Mouse (Mus musculus) heart, adult 9 months (tissue): ENCODE results near the gene Fbxo4.

Source experiments
- DNase-seq, 2 experiments: peaks; one replicate each; pipeline ENCODE4 v3.0.0; 2022; ENCODE audit warnings: low spot score in 2 of 2

Gene Fbxo4

DNA sequence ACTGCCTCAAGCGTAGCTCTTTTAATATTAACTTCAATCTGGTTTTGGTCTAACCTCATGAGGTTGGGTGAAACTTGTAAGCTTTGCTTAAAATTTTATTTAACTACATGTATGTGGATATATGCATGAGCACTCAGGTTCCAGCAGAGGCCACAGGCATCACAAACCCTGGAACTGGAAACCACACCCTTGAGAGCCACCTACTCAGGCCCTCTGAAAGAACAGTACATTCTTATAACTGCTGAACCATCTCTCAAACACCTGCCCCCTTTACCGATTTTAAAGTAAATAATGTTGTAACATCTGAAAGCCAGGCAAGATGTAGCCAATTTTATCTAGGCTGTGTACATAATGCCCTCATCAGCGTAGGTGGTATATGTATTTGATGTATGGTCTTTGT, 498 bp upstream of the Fbxo4 start:
- no peak for DNase-seq

DNA sequence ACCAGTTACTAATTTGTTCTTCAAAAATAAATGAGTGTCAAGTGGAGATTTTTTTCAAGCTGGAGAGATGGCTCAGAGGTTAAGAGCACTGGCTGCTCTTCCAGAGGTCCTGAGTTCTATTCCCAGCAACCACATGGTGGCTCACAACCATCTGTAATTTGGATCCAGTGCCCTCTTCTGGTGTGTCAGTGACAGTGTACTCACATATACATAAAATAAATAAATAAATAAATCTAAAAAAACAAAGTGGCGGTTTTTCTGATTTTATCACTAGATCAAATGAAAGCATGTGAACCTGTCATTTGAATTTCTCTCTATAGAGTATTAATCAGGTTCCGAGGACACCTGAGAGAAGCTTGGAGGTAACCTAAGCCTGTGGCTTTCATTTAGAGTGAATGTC, 1.1 kb downstream of the Fbxo4 start:
- DNase-seq = no peak

DNA sequence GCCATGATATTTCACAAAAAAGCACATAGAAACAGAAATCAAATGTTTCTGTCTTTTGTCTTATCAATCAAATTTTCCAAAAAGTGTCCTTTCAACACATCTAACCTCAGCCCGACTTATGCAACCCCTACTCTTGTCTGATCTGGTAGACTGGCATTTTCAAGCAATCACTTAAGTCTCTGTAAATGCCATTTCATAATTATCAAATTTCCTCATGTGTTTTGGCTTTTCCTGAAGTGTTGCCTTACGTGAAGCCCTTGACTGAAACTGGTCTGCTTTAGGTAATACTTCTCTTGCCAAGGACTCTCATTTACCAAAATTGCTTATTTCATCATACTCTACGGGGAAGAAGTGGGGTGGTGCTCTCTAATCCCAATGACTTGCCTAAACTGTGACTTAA, 6.1 kb downstream of the Fbxo4 start:
- DNase-seq = no peak

DNA sequence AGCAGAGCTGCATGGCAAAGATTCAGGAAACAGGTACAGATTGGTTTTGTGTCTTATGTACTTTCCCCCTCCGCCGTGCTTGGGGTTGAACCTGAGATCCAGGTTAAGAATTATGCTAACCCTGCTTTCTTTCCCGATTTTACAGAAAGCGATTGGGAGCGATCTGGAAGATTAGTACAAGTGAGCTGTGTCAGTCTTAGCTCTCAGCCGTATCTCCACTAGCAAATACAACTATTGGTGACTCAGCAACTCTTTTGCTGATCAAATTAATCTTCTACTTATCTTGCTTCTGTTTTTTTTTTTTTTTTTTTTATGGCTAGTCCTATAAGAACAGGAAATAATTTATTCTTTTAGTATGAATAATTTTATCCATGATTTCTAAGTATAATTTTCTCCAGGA, 9.2 kb downstream of the Fbxo4 start:
- DNase-seq = no peak

DNA sequence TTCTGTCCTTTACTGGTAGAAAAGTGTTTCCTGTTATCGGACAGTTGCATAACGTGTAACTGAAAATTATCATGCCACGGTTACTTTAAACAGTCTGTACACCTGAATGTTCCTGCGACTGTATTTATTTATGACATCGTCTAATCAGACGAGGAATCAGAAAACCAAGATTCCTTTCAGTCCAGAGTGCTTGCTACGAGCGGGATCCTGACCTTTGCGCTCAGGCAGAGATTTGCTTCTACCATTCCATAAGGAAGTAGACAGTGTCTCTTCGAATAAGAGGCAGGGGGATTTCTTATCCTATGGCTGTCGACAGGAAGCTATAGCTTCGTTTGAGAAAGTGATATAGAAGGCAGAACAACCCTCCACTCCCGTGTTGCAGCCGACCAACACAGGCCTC, 9.6 kb downstream of the Fbxo4 start:
- no peak for DNase-seq

DNA sequence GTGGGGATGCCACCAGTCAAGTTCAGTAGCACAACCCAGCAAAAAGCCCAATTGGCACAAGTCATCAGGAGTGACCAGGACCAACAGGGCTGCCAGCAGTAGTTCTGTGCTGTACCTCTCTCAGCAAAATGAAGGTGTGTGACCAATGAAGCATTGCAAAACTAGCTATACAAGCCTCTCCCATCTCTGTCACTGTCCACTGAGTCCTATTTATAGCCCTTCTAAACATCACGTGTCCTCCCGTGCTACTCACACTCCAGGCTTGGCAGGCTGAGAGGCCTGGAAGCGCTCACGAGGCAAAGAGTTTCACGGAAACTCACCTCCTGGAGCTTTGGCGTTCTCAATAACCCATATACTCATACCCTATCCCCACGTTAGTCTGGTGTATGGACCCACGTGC, 17.1 kb downstream of the Fbxo4 start:
- peak; percentile 51 to 59 for DNase-seq

DNA sequence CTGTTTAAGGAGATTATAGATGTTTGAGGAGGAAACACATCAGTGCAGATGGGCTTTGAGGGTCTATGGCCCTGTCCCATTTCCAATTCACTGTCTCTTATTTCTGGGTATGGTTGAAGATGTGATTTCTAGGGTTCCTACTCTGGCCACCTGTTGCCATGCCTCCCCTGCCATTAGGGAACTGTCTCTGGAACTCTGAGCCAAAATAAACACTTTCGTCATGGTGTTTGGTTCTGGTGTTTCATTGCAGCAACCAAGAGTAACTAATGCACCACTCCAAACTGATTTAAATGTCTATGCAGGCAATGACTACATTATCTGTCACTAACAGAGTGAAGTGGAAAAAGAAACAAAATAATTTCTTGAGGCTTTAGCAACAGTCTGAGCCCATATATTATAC, 19.3 kb downstream of the Fbxo4 start:
- DNase-seq = no peak

DNA sequence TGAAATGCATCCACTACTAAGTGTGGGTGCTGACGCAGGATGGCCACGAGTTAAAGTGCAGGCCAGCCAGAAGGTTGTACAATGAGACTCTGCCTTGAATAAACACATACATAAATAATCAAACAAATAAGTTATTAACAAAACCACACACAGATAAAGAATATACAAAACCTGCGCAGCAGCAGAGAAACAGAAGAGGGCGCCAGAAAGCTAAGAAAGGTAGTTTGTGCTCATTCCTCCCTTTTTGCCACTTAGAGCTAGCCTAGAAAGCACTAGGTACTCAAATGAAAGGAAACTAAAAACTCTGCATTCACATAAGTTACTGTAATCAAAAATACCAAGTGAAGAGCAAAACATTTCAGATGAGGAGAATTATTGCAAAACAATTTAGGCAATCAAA, 21.4 kb downstream of the Fbxo4 start:
- DNase-seq = peak in 1 of 2 experiments; percentile 35

DNA sequence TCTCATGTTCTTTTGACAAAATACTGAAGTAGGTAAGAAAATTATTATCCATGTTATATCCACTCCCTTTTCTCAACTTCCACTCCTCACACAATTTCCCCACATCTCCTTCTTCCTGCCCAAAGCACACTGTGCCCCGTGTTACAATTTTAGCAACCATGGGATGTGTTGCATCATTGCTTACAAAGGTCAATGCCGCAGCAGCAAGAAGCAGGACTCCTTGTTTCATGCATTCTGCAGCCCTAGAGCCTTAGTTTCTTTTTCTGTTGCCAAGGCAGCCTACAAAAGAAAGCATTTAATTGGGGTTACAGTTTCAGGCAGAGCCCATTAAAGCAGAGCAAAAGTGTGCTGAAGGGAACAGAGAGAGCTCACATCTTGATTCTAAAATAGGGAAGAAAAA, 24.4 kb downstream of the Fbxo4 start:
- DNase-seq = no peak

DNA sequence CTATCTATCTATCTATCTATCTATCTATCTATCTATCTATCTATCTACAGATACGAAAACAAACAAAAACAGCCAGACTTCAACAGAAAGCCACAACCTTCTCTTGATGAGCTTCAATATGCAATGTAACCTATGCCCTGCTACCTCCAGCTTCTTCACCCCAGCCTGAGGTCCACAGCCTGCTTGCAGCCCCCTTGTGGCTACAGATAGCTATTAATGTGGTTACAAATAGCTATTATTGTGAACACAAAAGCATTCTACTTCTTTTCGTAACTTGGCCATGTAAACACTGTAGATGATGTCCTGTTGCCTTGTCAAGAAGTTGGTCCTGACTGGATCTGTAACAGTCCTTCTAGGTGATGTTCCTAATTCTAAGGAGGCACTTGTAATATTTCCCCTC, 41.2 kb downstream of the Fbxo4 start:
- DNase-seq = no peak

DNA sequence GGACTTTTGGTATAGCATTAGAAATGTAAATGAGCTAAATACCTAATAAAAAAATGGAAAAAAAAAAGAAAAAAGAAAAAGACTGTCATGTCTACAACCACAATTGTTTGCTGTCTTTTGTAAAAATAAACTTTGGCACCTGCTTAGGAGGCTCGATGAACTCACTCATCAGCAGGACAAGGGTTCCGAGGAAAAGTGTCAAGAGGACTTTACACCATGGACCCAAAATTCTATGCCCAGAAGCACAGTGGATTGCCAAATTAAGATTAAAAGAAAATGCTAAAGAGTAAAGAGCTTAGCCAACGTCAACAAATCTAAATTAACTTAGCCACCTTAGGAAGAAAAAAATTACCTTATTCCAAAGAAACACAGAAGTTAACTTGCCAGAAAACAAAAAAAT, 43.3 kb downstream of the Fbxo4 start:
- DNase-seq = no peak

DNA sequence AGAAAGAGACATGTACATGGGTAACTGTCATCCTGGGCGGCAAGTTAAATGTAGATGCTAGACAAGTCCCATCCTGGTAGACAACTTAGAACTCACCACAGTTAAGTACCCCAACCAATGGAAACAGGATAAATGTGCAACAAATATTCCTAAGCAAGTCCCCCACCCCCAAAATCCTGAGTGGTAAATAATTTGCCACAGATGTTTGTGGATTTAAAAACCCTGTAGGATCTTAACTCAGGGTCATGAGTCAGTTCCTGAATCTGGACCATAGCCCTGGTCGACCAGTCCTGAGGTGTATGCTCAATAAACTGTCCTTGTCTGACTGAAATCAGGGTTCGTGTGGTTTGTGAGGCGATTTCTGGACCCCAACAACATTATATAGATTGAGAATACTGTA, 45.9 kb downstream of the Fbxo4 start:
- DNase-seq = no peak

DNA sequence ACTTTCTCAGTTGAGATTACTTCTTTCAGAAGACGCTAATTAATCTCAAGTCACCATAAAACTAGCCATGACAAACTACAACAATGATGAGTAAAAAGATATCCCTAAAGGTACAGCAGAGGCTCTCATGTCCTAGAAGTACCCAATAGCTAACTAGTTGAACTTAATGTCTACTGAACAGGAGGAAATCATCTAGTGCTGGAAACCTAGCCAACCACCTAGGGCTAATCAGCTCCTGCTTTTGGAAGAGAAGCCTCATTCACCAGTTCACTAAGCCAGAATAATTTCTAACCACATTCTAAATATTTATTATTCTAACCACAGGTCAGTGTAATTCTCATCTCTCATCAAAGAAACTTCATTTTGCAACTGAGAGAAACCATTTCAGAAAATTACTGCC, 47.4 kb downstream of the Fbxo4 start:
- DNase-seq = no peak
